Mouse (Mus musculus) erythroblast, embryonic 14.5 days (primary cell): ENCODE measurements around the gene Mpp1.

ENCODE experiments used
- GATA1 ChIP-seq: IDR thresholded peaks from 2 replicates; pipeline ENCODE4 v1.6.1; 2012; ENCODE audit warnings: low read length, inconsistent platforms, mixed read lengths
- TAL1 ChIP-seq: IDR thresholded peaks from 3 replicates; pipeline ENCODE4 v1.6.1; 2012; ENCODE audit warnings: low read length, inconsistent platforms, mixed read lengths

GRCm38 (mm10) chrX:75102293-75102692, 28.5 kb downstream of the Mpp1 start:
- TF ChIP-seq GATA1 = no peak
- no peak for TF ChIP-seq TAL1
